Mouse (Mus musculus): Measurements from ENCODE around the gene Vmn1r66. TPM values are rescaled to one million over a fixed set of nuclear protein-coding genes. Genes with fewer than 3 reads are reported as not detected.
"Not testable (repeated sequence)": the region's sequence is repeated elsewhere in the genome, so short reads cannot be mapped to it uniquely, and the experiment has no call there.

Gene Vmn1r66
- not detected in 2 replicates for polyA plus RNA-seq (2012; rRNA removed)

- H3K27ac ChIP-seq (ENCODE audit: insufficient read depth, low read length): no peak within 1 kb of the TSS
- TF ChIP-seq CTCF (IDR thresholded peaks at IDR 0.05; ENCODE audit: borderline replicate concordance, insufficient read depth, low read depth, low read length) (no peak), POLR2A (IDR thresholded peaks at IDR 0.05; ENCODE audit: borderline replicate concordance, insufficient read depth, low read length) (no peak)
These were observed at the start of gene Vmn1r66 for GRCm38 (mm10) chr7:10277906-10278305. Vmn1r66 (minus strand) TSS chr7:10278006.

GRCm38 (mm10) chr7:10325462-10325861, 47.7 kb upstream of the Vmn1r66 start:
- not testable (repeated sequence) for H3K27ac ChIP-seq (ENCODE audit: insufficient read depth, low read length); H3K4me3 ChIP-seq (replicated peaks; ENCODE audit: insufficient read depth, low read depth, low read length); DNase-seq; H3K27me3 ChIP-seq (ENCODE audit: control insufficient read depth, insufficient read depth, low read length); H3K4me1 ChIP-seq (ENCODE audit: control insufficient read depth, insufficient read depth, low read length)
- 81% methylated on average over 20 of the region's 20 CpGs for WGBS

More at GRCm38 (mm10) chr7:10277906-10278305, at the start of gene Vmn1r66:
- Histone ChIP-seq H3K27me3 (ENCODE audit: control insufficient read depth, insufficient read depth, low read length) (no peaks in the 10 kb centered on the region), H3K4me1 (ENCODE audit: control insufficient read depth, insufficient read depth, low read length) (no peaks in the 10 kb centered on the region), H3K4me3 (replicated peaks; ENCODE audit: insufficient read depth, low read depth, low read length) (no peak within 1 kb of the TSS)
- DNase-seq: no peak

- Histone ChIP-seq H3K27me3 (ENCODE audit: control insufficient read depth, insufficient read depth, low read length) (no peaks in the 10 kb centered on the region), H3K27ac (ENCODE audit: insufficient read depth, low read length) (no peak overlapping the region), H3K4me1 (ENCODE audit: control insufficient read depth, insufficient read depth, low read length) (no peaks in the 10 kb centered on the region), H3K4me3 (replicated peaks; ENCODE audit: insufficient read depth, low read depth, low read length) (no peak overlapping the region)
- TF ChIP-seq CTCF (IDR thresholded peaks at IDR 0.05; ENCODE audit: borderline replicate concordance, insufficient read depth, low read depth, low read length) (no peak), POLR2A (IDR thresholded peaks at IDR 0.05; ENCODE audit: borderline replicate concordance, insufficient read depth, low read length) (no peak)
- 88% methylated on average over 13 of the region's 13 CpGs for WGBS
- DNase-seq: no peak
These were observed 25.7 kb downstream of the Vmn1r66 start for GRCm38 (mm10) chr7:10252075-10252474.

- no peak overlapping the region for H3K4me3 ChIP-seq (replicated peaks; ENCODE audit: insufficient read depth, low read depth, low read length)
- DNase-seq: no peak
- no peaks in the 10 kb centered on the region for H3K27me3 ChIP-seq (ENCODE audit: control insufficient read depth, insufficient read depth, low read length)
- H3K4me1 ChIP-seq (ENCODE audit: control insufficient read depth, insufficient read depth, low read length): no peaks in the 10 kb centered on the region
- 65% methylated on average over 5 of the region's 5 CpGs for WGBS
- no peak for TF ChIP-seq CTCF (IDR thresholded peaks at IDR 0.05; ENCODE audit: borderline replicate concordance, insufficient read depth, low read depth, low read length)
- TF ChIP-seq POLR2A (IDR thresholded peaks at IDR 0.05; ENCODE audit: borderline replicate concordance, insufficient read depth, low read length): no peak
- no peak overlapping the region for H3K27ac ChIP-seq (ENCODE audit: insufficient read depth, low read length)
These were observed 28.7 kb downstream of the Vmn1r66 start for GRCm38 (mm10) chr7:10249146-10249545.

Other genes starting within 250 kb of the Vmn1r66 start
- not detected in 2 replicates for gene Vmn2r50, start 224.7 kb downstream of the Vmn1r66 start, polyA plus RNA-seq (2012; rRNA removed)
- not detected in 2 replicates for gene Vmn2r51, start 172.3 kb downstream of the Vmn1r66 start, polyA plus RNA-seq (2012; rRNA removed)
- not detected in 2 replicates for gene Vmn2r52, start 101.4 kb downstream of the Vmn1r66 start, polyA plus RNA-seq (2012; rRNA removed)
- gene Vmn1r67, start 165.3 kb upstream of the Vmn1r66 start, polyA plus RNA-seq (2012; rRNA removed): not detected in 2 replicates
- gene Zik1, start 217.4 kb upstream of the Vmn1r66 start, polyA plus RNA-seq (2012; rRNA removed): 6.0 and 6.1 TPM in 2 replicates